8 mouse cellular contexts compared by ENCODE assay signal in genomic region chrX:75514179-75514972, GRCm38 (mm10). TPM values are rescaled to one million over a fixed set of nuclear protein-coding genes. Genes with fewer than 3 reads are reported as not detected.
DNase-seq lines count a peak whose midpoint lies in the region; ATAC-seq and TF ChIP-seq lines count a peak whose summit lies in the region.

Vbp1 (plus strand) TSS chrX:75514299.

- 0 out of 4 replicates have a peak, but pooled peaks of 1 of the 2 experiments have one; percentile 2 for TF ChIP-seq CTCF in CH12.LX (conservative IDR thresholded peaks at IDR 0.05 in 1 of 2, IDR thresholded peaks at IDR 0.05 in 1 of 2; ENCODE audit: low read depth in 2 of 2, low read length in 2 of 2)

- H3K9me3 ChIP-seq in CH12.LX (replicated peaks; ENCODE audit: low read length): no peaks in the 10 kb centered on the region
- no peaks in the 10 kb centered on the region for H3K9me3 ChIP-seq in forebrain, embryonic 11.5 days (ENCODE audit: control insufficient read depth, low read length)
- no peaks in the 10 kb centered on the region for H3K9me3 ChIP-seq in heart, embryonic 16.5 days (replicated peaks; ENCODE audit: control insufficient read depth, low read length)
- no peaks in the 10 kb centered on the region for H3K9me3 ChIP-seq in liver, embryonic 15.5 days (replicated peaks)
- H3K9me3 ChIP-seq in neural tube, embryonic 12.5 days: no peaks in the 10 kb centered on the region

- ATAC-seq in forebrain, embryonic 11.5 days (replicated peaks; ENCODE audit: low FRiP score): peak; percentile 99
- peak; percentile 98 for ATAC-seq in heart, embryonic 16.5 days (replicated peaks; ENCODE audit: extremely low read depth, insufficient read depth, low FRiP score)
- peak; percentile 97 for ATAC-seq in liver, embryonic 15.5 days (ENCODE audit: insufficient read depth)
- ATAC-seq in neural tube, embryonic 12.5 days (ENCODE audit: low FRiP score, low read depth): peak; percentile 99

- peak; percentile 82 for TF ChIP-seq POLR2A in CH12.LX (IDR thresholded peaks at IDR 0.05; ENCODE audit: low read depth, low read length)

- H3K9ac ChIP-seq in CH12.LX (ENCODE audit: insufficient read depth, low read depth): peak within 1 kb of the TSS; percentile 57
- peak within 1 kb of the TSS; percentile 63 for H3K9ac ChIP-seq in forebrain, embryonic 11.5 days (ENCODE audit: low read length)
- peak within 1 kb of the TSS; percentile 78 for H3K9ac ChIP-seq in heart, embryonic 16.5 days (ENCODE audit: low read length)
- peak within 1 kb of the TSS; percentile 65 for H3K9ac ChIP-seq in liver, embryonic 15.5 days
- H3K9ac ChIP-seq in neural tube, embryonic 12.5 days: peak within 1 kb of the TSS; percentile 53

- no peak for TF ChIP-seq RAD21 in CH12.LX (IDR thresholded peaks at IDR 0.05; ENCODE audit: low read depth, low read length)

- H3K4me3 ChIP-seq in CH12.LX (replicated peaks in 1 of 3; ENCODE audit: low read depth in 2 of 3, low read length in 2 of 3, poor library complexity in 1 of 3): peak within 1 kb of the TSS; percentile 60 to 86 (median 78)
- H3K4me3 ChIP-seq in forebrain, embryonic 11.5 days (ENCODE audit: low read depth, low read length): peak within 1 kb of the TSS; percentile 50
- peak within 1 kb of the TSS; percentile 71 for H3K4me3 ChIP-seq in heart, embryonic 16.5 days (ENCODE audit: low read length)
- H3K4me3 ChIP-seq in liver, embryonic 15.5 days (replicated peaks): peak within 1 kb of the TSS; percentile 67
- peak within 1 kb of the TSS; percentile 54 for H3K4me3 ChIP-seq in neural tube, embryonic 12.5 days

- peak within 1 kb of the TSS; percentile 78 for H3K27ac ChIP-seq in CH12.LX (ENCODE audit: insufficient read depth, low read depth)
- peak within 1 kb of the TSS; percentile 87 for H3K27ac ChIP-seq in forebrain, embryonic 11.5 days (ENCODE audit: low read depth, low read length)
- peak within 1 kb of the TSS; percentile 93 for H3K27ac ChIP-seq in heart, embryonic 16.5 days (ENCODE audit: low read length)
- H3K27ac ChIP-seq in liver, embryonic 15.5 days (replicated peaks): peak within 1 kb of the TSS; percentile 95
- peak within 1 kb of the TSS; percentile 59; the same call in 1 of the 2 replicates for H3K27ac ChIP-seq in neural tube, embryonic 12.5 days

- peaks cover 11% of the 10 kb centered on the region for H3K79me2 ChIP-seq in CH12.LX (replicated peaks; ENCODE audit: control insufficient read depth, extremely low read depth, insufficient read depth, poor library complexity, severe bottlenecking)

- peak; percentile 91 for DNase-seq in CH12.LX (ENCODE audit: extremely low read depth)
- peak; percentile 72 for DNase-seq in c-Kit-positive CD71-positive TER-119-negative erythroid progenitor cells, embryonic 14.5 days (ENCODE audit: low read depth)
- DNase-seq in forebrain, embryonic 11.5 days (ENCODE audit: low spot score): peak; percentile 85
- DNase-seq in kidney, postnatal 36 days: peak; percentile 88 to 92
- peak; percentile 91 for DNase-seq in telencephalon, adult 2 months (ENCODE audit: low read depth, low spot score)

- WGBS in forebrain, embryonic 11.5 days: 12% methylated on average over 37 of the region's 37 CpGs
- 9% methylated on average over 37 of the region's 37 CpGs for WGBS in heart, embryonic 16.5 days
- WGBS in liver, embryonic 15.5 days (ENCODE audit: insufficient replicate concordance): 9% methylated on average over 37 of the region's 37 CpGs
- 15% methylated on average over 37 of the region's 37 CpGs for WGBS in neural tube, embryonic 12.5 days

- no peak for TF ChIP-seq EP300 in CH12.LX (IDR thresholded peaks at IDR 0.05; ENCODE audit: low read length)

- H3K27me3 ChIP-seq in CH12.LX (replicated peaks): no peaks in the 10 kb centered on the region
- H3K27me3 ChIP-seq in forebrain, embryonic 11.5 days (ENCODE audit: control insufficient read depth, insufficient read depth, low read length): no peaks in the 10 kb centered on the region
- no peaks in the 10 kb centered on the region for H3K27me3 ChIP-seq in heart, embryonic 16.5 days (ENCODE audit: control insufficient read depth, insufficient read depth, low read length)
- H3K27me3 ChIP-seq in liver, embryonic 15.5 days: no peaks in the 10 kb centered on the region; the same call in 1 of the 2 replicates
- no peaks in the 10 kb centered on the region for H3K27me3 ChIP-seq in neural tube, embryonic 12.5 days (replicated peaks)

- peaks cover 3% of the 10 kb centered on the region in 2 experiments for H3K36me3 ChIP-seq in CH12.LX (replicated peaks in 1 of 2; ENCODE audit: control insufficient read depth in 1 of 2, insufficient read depth in 1 of 2, low read length in 1 of 2)
- no peaks in the 10 kb centered on the region for H3K36me3 ChIP-seq in forebrain, embryonic 11.5 days (ENCODE audit: control insufficient read depth, insufficient read depth, low read length)
- H3K36me3 ChIP-seq in heart, embryonic 16.5 days (ENCODE audit: control insufficient read depth, insufficient read depth): no peaks in the 10 kb centered on the region
- H3K36me3 ChIP-seq in liver, embryonic 15.5 days (replicated peaks): no peaks in the 10 kb centered on the region
- no peaks in the 10 kb centered on the region for H3K36me3 ChIP-seq in neural tube, embryonic 12.5 days

- H3K4me1 ChIP-seq in CH12.LX (ENCODE audit: control insufficient read depth in 1 of 2, insufficient read depth in 2 of 2): no peaks in the 10 kb centered on the region
- H3K4me1 ChIP-seq in forebrain, embryonic 11.5 days (replicated peaks; ENCODE audit: control insufficient read depth, insufficient read depth, low read length): no peaks in the 10 kb centered on the region
- H3K4me1 ChIP-seq in heart, embryonic 16.5 days (ENCODE audit: control insufficient read depth, insufficient read depth, low read length): no peaks in the 10 kb centered on the region
- 0 out of 2 replicates have a peak, but pooled peaks cover 2% of the 10 kb centered on the region for H3K4me1 ChIP-seq in liver, embryonic 15.5 days (replicated peaks)
- H3K4me1 ChIP-seq in neural tube, embryonic 12.5 days: no peaks in the 10 kb centered on the region; the same call in 1 of the 2 replicates

- H3K4me2 ChIP-seq in CH12.LX (ENCODE audit: insufficient read depth, low read depth, poor library complexity, severe bottlenecking): peak within 1 kb of the TSS; percentile 78
- peak within 1 kb of the TSS; percentile 40 for H3K4me2 ChIP-seq in forebrain, embryonic 11.5 days (ENCODE audit: low read depth, low read length, severe bottlenecking)
- peak within 1 kb of the TSS; percentile 54 for H3K4me2 ChIP-seq in heart, embryonic 16.5 days (ENCODE audit: low read depth, low read length)
- H3K4me2 ChIP-seq in liver, embryonic 15.5 days: peak within 1 kb of the TSS; percentile 41
- peak within 1 kb of the TSS; percentile 46 for H3K4me2 ChIP-seq in neural tube, embryonic 12.5 days (replicated peaks)

- in situ Hi-C loops in CH12.LX (cut with MboI; ENCODE audit: low pct_ligation_motif_present, low pct_unique_long_range_greater_than_20kb, low sequenced_read_pairs): no loop called here

- dilution Hi-C loops in CH12.LX (cut with MboI; ENCODE audit: extremely low pct_ligation_motif_present, extremely low pct_unique_long_range_greater_than_20kb, low sequenced_read_pairs): no loop called here

TF ChIP-seq in CH12.LX, 34 proteins besides CTCF, POLR2A, EP300 and RAD21 (continues in another document):
- no peak for TF ChIP-seq ZC3H11A (IDR thresholded peaks at IDR 0.05; ENCODE audit: low read depth, low read length)
- TF ChIP-seq NELFE (IDR thresholded peaks at IDR 0.05; ENCODE audit: low read depth, low read length): peak; percentile 72
- peak; percentile 68; the same call in 1 of the 2 replicates for TF ChIP-seq MXI1 (IDR thresholded peaks at IDR 0.05; ENCODE audit: low read depth, low read length)
- no peak for TF ChIP-seq MAFK (IDR thresholded peaks at IDR 0.05; ENCODE audit: insufficient replicate concordance, low read length)
- no peak for TF ChIP-seq ETS1 (conservative IDR thresholded peaks at IDR 0.05; ENCODE audit: low read depth, low read length)
- TF ChIP-seq USF1 (IDR thresholded peaks at IDR 0.05; ENCODE audit: low read depth, low read length): no peak
- no peak; the same call in 1 of the 2 replicates for TF ChIP-seq IRF4 (IDR thresholded peaks at IDR 0.05; ENCODE audit: low read depth, low read length)
- TF ChIP-seq ZKSCAN1 (IDR thresholded peaks at IDR 0.05; ENCODE audit: borderline replicate concordance, low read depth, low read length): no peak
- TF ChIP-seq USF2 (conservative IDR thresholded peaks at IDR 0.05; ENCODE audit: low read depth, low read length): no peak
- no peak for TF ChIP-seq RCOR1 (conservative IDR thresholded peaks at IDR 0.05; ENCODE audit: low read depth, low read length)
- TF ChIP-seq TCF12 (IDR thresholded peaks at IDR 0.05; ENCODE audit: low read depth, low read length): peak; percentile 31; the same call in 1 of the 2 replicates
- TF ChIP-seq JUND (conservative IDR thresholded peaks at IDR 0.05; ENCODE audit: low read depth, low read length): no peak
- 0 out of 2 replicates have a peak, but pooled peaks have one; percentile 31 for TF ChIP-seq CHD1 (IDR thresholded peaks at IDR 0.05; ENCODE audit: low read depth, low read length)
- TF ChIP-seq SMC3 (IDR thresholded peaks at IDR 0.05; ENCODE audit: low read depth, low read length): no peak
- no peak for TF ChIP-seq UBTF (IDR thresholded peaks at IDR 0.05; ENCODE audit: low read depth, low read length)
- TF ChIP-seq MYC (IDR thresholded peaks at IDR 0.05; ENCODE audit: low read depth, low read length): no peak
- TF ChIP-seq GABPA (IDR thresholded peaks at IDR 0.05; ENCODE audit: insufficient replicate concordance, low read depth, low read length): no peak
- no peak for TF ChIP-seq BHLHE40 (IDR thresholded peaks at IDR 0.05; ENCODE audit: low read depth, low read length)
- TF ChIP-seq SIN3A (IDR thresholded peaks at IDR 0.05; ENCODE audit: low read length): peak; percentile 65
- TF ChIP-seq MAZ (IDR thresholded peaks at IDR 0.05; ENCODE audit: low read depth, low read length): no peak
- TF ChIP-seq PAX5 (IDR thresholded peaks at IDR 0.05; ENCODE audit: low read length): no peak
- TF ChIP-seq ELF1 (IDR thresholded peaks at IDR 0.05; ENCODE audit: low read depth, low read length): peak; percentile 67
- no peak for TF ChIP-seq ZNF384 (IDR thresholded peaks at IDR 0.05; ENCODE audit: low read depth, low read length)
- no peak for TF ChIP-seq MAX (IDR thresholded peaks at IDR 0.05; ENCODE audit: low read length)

RNA-seq across cellular contexts. Expression of gene Vbp1, which starts in this region (rescaled TPM):
- 61.9 and 74.5 TPM in 2 replicates for total RNA-seq in CH12.LX (2012; rRNA removed)
- total RNA-seq in CH12.LX (2014; rRNA removed): 244 and 293 TPM in 2 replicates
- 94.9 and 101 TPM in 2 replicates for polyA plus RNA-seq in CH12.LX (2012; ENCODE audit: insufficient read length, low read depth)
- 226 and 257 TPM in 2 replicates for polyA plus RNA-seq in forebrain, embryonic 11.5 days (2014; fragmentation: Nextera tagmentation; extraction: Ambion mirVana)
- polyA plus RNA-seq in heart, embryonic 16.5 days (2015; fragmentation: Nextera tagmentation; extraction: Ambion mirVana): 132 and 165 TPM in 2 replicates
- 91.2 and 113 TPM in 2 replicates for polyA plus RNA-seq in liver, embryonic 15.5 days (2015; fragmentation: Nextera tagmentation; extraction: Ambion mirVana)
- polyA plus RNA-seq in neural tube, embryonic 12.5 days (2016; fragmentation: Nextera tagmentation; extraction: Ambion mirVana): 286 and 296 TPM in 2 replicates

Comparison
In these comparisons a context has a peak if more than half of its experiments do, and no peak if none do; other contexts are left out.
1. Peak in every context shown above with its lines: DNase-seq, ATAC-seq, H3K4me3 ChIP-seq and H3K27ac ChIP-seq.